Mouse (Mus musculus): ENCODE data around the gene Aamdc. TPM values are rescaled to one million over a fixed set of nuclear protein-coding genes. Genes with fewer than 3 reads are reported as not detected.

Aamdc gene
- polyA plus RNA-seq, 1 experiment from 2014 or later: 58.5 TPM

- Histone ChIP-seq H3K27ac (ENCODE audit: low read length) (peak overlapping the region; percentile 97), H3K9me3 (ENCODE audit: low read length) (peaks cover 3% of the 10 kb centered on the region), H3K27me3 (ENCODE audit: insufficient read depth, low read length) (no peaks in the 10 kb centered on the region), H3K9ac (replicated peaks; ENCODE audit: low read length) (peak overlapping the region; percentile 99), H3K4me2 (replicated peaks; ENCODE audit: low read depth, low read length) (peak overlapping the region; percentile 88), H3K36me3 (ENCODE audit: insufficient read depth, low read length) (no peaks in the 10 kb centered on the region), H3K4me1 (ENCODE audit: insufficient read depth, low read length) (peaks cover 10% of the 10 kb centered on the region), H3K4me3 (ENCODE audit: low read length) (peak overlapping the region; percentile 99)
- WGBS: under 1% methylated on average over 11 of the region's 11 CpGs
- ATAC-seq (ENCODE audit: low FRiP score, low TSS enrichment): peak; percentile 62
Measured at GRCm38 (mm10) chr7:97580843-97581214, 1.5 kb upstream of the Aamdc start.

- WGBS: 1% methylated on average over 56 of the region's 65 CpGs
- Histone ChIP-seq H3K4me3 (ENCODE audit: low read length) (peak overlapping the region; percentile 99), H3K9me3 (ENCODE audit: low read length) (peaks cover 3% of the 10 kb centered on the region), H3K9ac (replicated peaks; ENCODE audit: low read length) (peak overlapping the region; percentile 99), H3K4me2 (replicated peaks; ENCODE audit: low read depth, low read length) (peak overlapping the region; percentile 88), H3K36me3 (ENCODE audit: insufficient read depth, low read length) (no peaks in the 10 kb centered on the region), H3K27me3 (ENCODE audit: insufficient read depth, low read length) (no peaks in the 10 kb centered on the region), H3K4me1 (ENCODE audit: insufficient read depth, low read length) (peaks cover 10% of the 10 kb centered on the region), H3K27ac (ENCODE audit: low read length) (peak overlapping the region; percentile 97)
- ATAC-seq (ENCODE audit: low FRiP score, low TSS enrichment): peak; percentile 43
Measured at GRCm38 (mm10) chr7:97579976-97580842, 912 bp upstream of the Aamdc start.

- Histone ChIP-seq H3K36me3 (ENCODE audit: insufficient read depth, low read length) (0 out of 2 replicates have a peak, but pooled peaks cover 3% of the 10 kb centered on the region), H3K9ac (replicated peaks; ENCODE audit: low read length) (peak overlapping the region; percentile 99), H3K27me3 (ENCODE audit: insufficient read depth, low read length) (no peaks in the 10 kb centered on the region), H3K9me3 (ENCODE audit: low read length) (peaks cover 3% of the 10 kb centered on the region), H3K4me3 (ENCODE audit: low read length) (peak overlapping the region; percentile 99), H3K4me1 (ENCODE audit: insufficient read depth, low read length) (peaks cover 10% of the 10 kb centered on the region), H3K27ac (ENCODE audit: low read length) (peak overlapping the region; percentile 97), H3K4me2 (replicated peaks; ENCODE audit: low read depth, low read length) (peak overlapping the region; percentile 88)
- WGBS: 26% methylated on average over 8 of the region's 8 CpGs
- ATAC-seq (ENCODE audit: low FRiP score, low TSS enrichment): 0 out of 2 replicates have a peak, but pooled peaks have one; percentile 4
Measured at GRCm38 (mm10) chr7:97578361-97579066, 783 bp downstream of the Aamdc start.

- 88% methylated on average over 1 of the region's 1 CpGs for WGBS
- Histone ChIP-seq H3K27me3 (ENCODE audit: insufficient read depth, low read length) (no peaks in the 10 kb centered on the region), H3K4me1 (ENCODE audit: insufficient read depth, low read length) (no peaks in the 10 kb centered on the region), H3K4me2 (replicated peaks; ENCODE audit: low read depth, low read length) (no peak overlapping the region), H3K27ac (ENCODE audit: low read length) (no peak overlapping the region), H3K9me3 (ENCODE audit: low read length) (no peaks in the 10 kb centered on the region), H3K9ac (replicated peaks; ENCODE audit: low read length) (no peak overlapping the region), H3K4me3 (ENCODE audit: low read length) (no peak overlapping the region), H3K36me3 (ENCODE audit: insufficient read depth, low read length) (0 out of 2 replicates have a peak, but pooled peaks cover 9% of the 10 kb centered on the region)
- ATAC-seq (ENCODE audit: low FRiP score, low TSS enrichment): no peak
Measured at GRCm38 (mm10) chr7:97570389-97570788, 8.9 kb downstream of the Aamdc start.

- Histone ChIP-seq H3K27ac (ENCODE audit: low read length) (no peak overlapping the region), H3K9ac (replicated peaks; ENCODE audit: low read length) (no peak overlapping the region), H3K4me2 (replicated peaks; ENCODE audit: low read depth, low read length) (no peak overlapping the region), H3K9me3 (ENCODE audit: low read length) (no peaks in the 10 kb centered on the region), H3K36me3 (ENCODE audit: insufficient read depth, low read length) (0 out of 2 replicates have a peak, but pooled peaks cover 9% of the 10 kb centered on the region), H3K4me1 (ENCODE audit: insufficient read depth, low read length) (no peaks in the 10 kb centered on the region), H3K27me3 (ENCODE audit: insufficient read depth, low read length) (no peaks in the 10 kb centered on the region), H3K4me3 (ENCODE audit: low read length) (no peak overlapping the region)
- WGBS: 71% methylated on average over 4 of the region's 4 CpGs
- no peak for ATAC-seq (ENCODE audit: low FRiP score, low TSS enrichment)
Measured at GRCm38 (mm10) chr7:97569372-97569771, 9.9 kb downstream of the Aamdc start.

GRCm38 (mm10) chr7:97563576-97563975, 15.7 kb downstream of the Aamdc start:
- H3K4me2 ChIP-seq (replicated peaks; ENCODE audit: low read depth, low read length): no peak overlapping the region
- H3K27me3 ChIP-seq (ENCODE audit: insufficient read depth, low read length): no peaks in the 10 kb centered on the region
- no peak overlapping the region for H3K4me3 ChIP-seq (ENCODE audit: low read length)
- H3K36me3 ChIP-seq (ENCODE audit: insufficient read depth, low read length): no peaks in the 10 kb centered on the region
- no peaks in the 10 kb centered on the region for H3K9me3 ChIP-seq (ENCODE audit: low read length)
- H3K27ac ChIP-seq (ENCODE audit: low read length): no peak overlapping the region
- 69% methylated on average over 2 of the region's 2 CpGs for WGBS
- no peaks in the 10 kb centered on the region for H3K4me1 ChIP-seq (ENCODE audit: insufficient read depth, low read length)
- no peak overlapping the region for H3K9ac ChIP-seq (replicated peaks; ENCODE audit: low read length)
- ATAC-seq (ENCODE audit: low FRiP score, low TSS enrichment): no peak

GRCm38 (mm10) chr7:97550673-97551072, 28.6 kb downstream of the Aamdc start:
- H3K4me2 ChIP-seq (replicated peaks; ENCODE audit: low read depth, low read length): no peak overlapping the region
- H3K4me1 ChIP-seq (ENCODE audit: insufficient read depth, low read length): no peaks in the 10 kb centered on the region
- H3K27me3 ChIP-seq (ENCODE audit: insufficient read depth, low read length): no peaks in the 10 kb centered on the region
- 90% methylated on average over 9 of the region's 9 CpGs for WGBS
- no peak overlapping the region for H3K27ac ChIP-seq (ENCODE audit: low read length)
- no peak overlapping the region for H3K4me3 ChIP-seq (ENCODE audit: low read length)
- H3K9ac ChIP-seq (replicated peaks; ENCODE audit: low read length): no peak overlapping the region
- H3K9me3 ChIP-seq (ENCODE audit: low read length): no peaks in the 10 kb centered on the region
- no peak for ATAC-seq (ENCODE audit: low FRiP score, low TSS enrichment)
- no peaks in the 10 kb centered on the region for H3K36me3 ChIP-seq (ENCODE audit: insufficient read depth, low read length)

GRCm38 (mm10) chr7:97549301-97549700, 30.0 kb downstream of the Aamdc start:
- H3K9me3 ChIP-seq (ENCODE audit: low read length): no peaks in the 10 kb centered on the region
- no peaks in the 10 kb centered on the region for H3K4me1 ChIP-seq (ENCODE audit: insufficient read depth, low read length)
- ATAC-seq (ENCODE audit: low FRiP score, low TSS enrichment): no peak
- no peak overlapping the region for H3K4me2 ChIP-seq (replicated peaks; ENCODE audit: low read depth, low read length)
- H3K9ac ChIP-seq (replicated peaks; ENCODE audit: low read length): no peak overlapping the region
- H3K27me3 ChIP-seq (ENCODE audit: insufficient read depth, low read length): no peaks in the 10 kb centered on the region
- no peak overlapping the region for H3K27ac ChIP-seq (ENCODE audit: low read length)
- H3K4me3 ChIP-seq (ENCODE audit: low read length): no peak overlapping the region
- H3K36me3 ChIP-seq (ENCODE audit: insufficient read depth, low read length): no peaks in the 10 kb centered on the region
- WGBS: 89% methylated on average over 10 of the region's 10 CpGs

GRCm38 (mm10) chr7:97546462-97546861, 32.8 kb downstream of the Aamdc start:
- no peak overlapping the region for H3K9ac ChIP-seq (replicated peaks; ENCODE audit: low read length)
- 84% methylated on average over 2 of the region's 2 CpGs for whole genome bisulfite sequencing
- no peak overlapping the region for H3K4me3 ChIP-seq (ENCODE audit: low read length)
- no peaks in the 10 kb centered on the region for H3K27me3 ChIP-seq (ENCODE audit: insufficient read depth, low read length)
- H3K9me3 ChIP-seq (ENCODE audit: low read length): no peaks in the 10 kb centered on the region
- H3K4me2 ChIP-seq (replicated peaks; ENCODE audit: low read depth, low read length): no peak overlapping the region
- H3K36me3 ChIP-seq (ENCODE audit: insufficient read depth, low read length): peaks cover 21% of the 10 kb centered on the region
- H3K27ac ChIP-seq (ENCODE audit: low read length): no peak overlapping the region
- ATAC-seq (ENCODE audit: low FRiP score, low TSS enrichment): no peak
- H3K4me1 ChIP-seq (ENCODE audit: insufficient read depth, low read length): no peaks in the 10 kb centered on the region

- peaks cover 66% of the 10 kb centered on the region for H3K36me3 ChIP-seq (ENCODE audit: insufficient read depth, low read length)
- H3K4me1 ChIP-seq (ENCODE audit: insufficient read depth, low read length): no peaks in the 10 kb centered on the region
- H3K9ac ChIP-seq (replicated peaks; ENCODE audit: low read length): no peak overlapping the region
- 91% methylated on average over 5 of the region's 5 CpGs for WGBS
- no peak overlapping the region for H3K27ac ChIP-seq (ENCODE audit: low read length)
- no peak for ATAC-seq (ENCODE audit: low FRiP score, low TSS enrichment)
- no peak overlapping the region for H3K4me3 ChIP-seq (ENCODE audit: low read length)
- no peak overlapping the region for H3K4me2 ChIP-seq (replicated peaks; ENCODE audit: low read depth, low read length)
- no peaks in the 10 kb centered on the region for H3K27me3 ChIP-seq (ENCODE audit: insufficient read depth, low read length)
- no peaks in the 10 kb centered on the region for H3K9me3 ChIP-seq (ENCODE audit: low read length)
Measured at GRCm38 (mm10) chr7:97536571-97536970, 42.7 kb downstream of the Aamdc start.

All from kidney, embryonic 16.5 days (tissue).